Mouse (Mus musculus) E14TG2a.4 (cell line): ENCODE results near the gene Cdk15.

Source experiments
- CTCF ChIP-seq: conservative IDR thresholded peaks from 2 replicates; pipeline ENCODE4 v1.5.1; 2014; ENCODE audit warnings: low read length
- NANOG ChIP-seq: IDR thresholded peaks from 2 replicates; pipeline ENCODE4 v1.6.1; 2014; ENCODE audit warnings: borderline replicate concordance, low read length, mixed read lengths
- POU5F1 ChIP-seq: IDR thresholded peaks from 2 replicates; pipeline ENCODE4 v1.6.1; 2014; ENCODE audit warnings: low read length, borderline replicate concordance

GRCm38 (mm10) chr1:59380926-59381325 lies 124.2 kb downstream of the Cdk15 start:
- TF ChIP-seq CTCF (no peak), POU5F1 (no peak), NANOG (no peak)
